18 mouse cellular contexts compared by ENCODE assay signal in the genomic region with DNA sequence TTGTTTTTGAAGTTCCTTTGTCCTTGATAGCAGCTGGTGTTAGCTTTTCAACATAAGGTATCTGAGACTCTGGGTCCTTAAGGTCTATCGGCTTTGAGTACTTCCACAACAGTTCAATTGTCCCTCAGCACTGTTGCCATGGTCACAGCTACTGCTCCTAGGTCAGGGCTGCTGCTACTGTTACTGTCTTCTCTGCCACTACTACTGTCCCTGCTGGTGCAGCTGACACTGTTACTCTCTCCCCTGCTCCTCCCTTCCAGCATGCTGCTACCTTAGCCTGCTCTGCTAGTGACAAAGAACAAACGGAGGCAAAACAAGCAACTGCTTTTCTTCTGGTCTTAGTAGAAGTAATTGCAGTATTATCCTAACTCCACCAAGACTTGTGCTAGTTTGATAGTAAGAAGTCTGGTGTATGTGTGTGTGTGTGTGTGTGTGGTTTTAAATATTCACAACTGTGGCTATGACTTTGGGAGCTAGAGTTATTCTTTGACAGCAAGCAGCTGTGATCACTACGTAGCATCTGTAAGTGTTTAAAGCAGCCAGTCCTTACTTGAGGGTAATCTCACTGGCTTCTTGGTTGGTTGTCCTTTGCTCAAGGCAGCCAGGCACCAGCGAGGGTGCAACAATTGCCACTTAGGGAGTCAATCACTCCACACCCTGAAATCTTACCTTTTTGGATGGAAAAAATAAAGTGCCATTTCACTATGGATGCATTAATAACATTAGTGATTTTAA.
"Had no signal": no experiment of that assay in that cellular context is flagged by ENCODE, and none has a peak within 500 bp of the region (broad histone marks: within the 10 kb centered on the region; RNA-seq: fewer than 3 reads in every experiment).

No protein-coding gene starts in this region.

- H3K4me2 ChIP-seq: limb, embryonic 13.5 days; liver, embryonic 13.5 days; midbrain, embryonic 12.5 days; midbrain, embryonic 15.5 days; neural tube, embryonic 12.5 days; neural tube, embryonic 15.5 days had no signal

- ATAC-seq: lung, postnatal 0 days; midbrain, embryonic 15.5 days had no signal

- H3K36me3 ChIP-seq: limb, embryonic 10.5 days; limb, embryonic 13.5 days; liver, embryonic 13.5 days; midbrain, embryonic 12.5 days; midbrain, embryonic 15.5 days; neural tube, embryonic 12.5 days; neural tube, embryonic 15.5 days had no signal

- H3K4me1 ChIP-seq: limb, embryonic 13.5 days; liver, embryonic 13.5 days; midbrain, embryonic 12.5 days; midbrain, embryonic 15.5 days; neural tube, embryonic 12.5 days; neural tube, embryonic 15.5 days had no signal

- H3K27ac ChIP-seq: kidney, postnatal 0 days; layer of hippocampus, adult 2 months; limb, embryonic 10.5 days; limb, embryonic 13.5 days; liver, embryonic 13.5 days; midbrain, embryonic 12.5 days; midbrain, embryonic 15.5 days; neural tube, embryonic 12.5 days; neural tube, embryonic 15.5 days had no signal

- H3K27me3 ChIP-seq: limb, embryonic 13.5 days; liver, embryonic 13.5 days; midbrain, embryonic 12.5 days; midbrain, embryonic 15.5 days; neural tube, embryonic 12.5 days; neural tube, embryonic 15.5 days had no signal

- H3K9ac ChIP-seq: limb, embryonic 13.5 days; liver, embryonic 13.5 days; midbrain, embryonic 12.5 days; midbrain, embryonic 15.5 days; neural tube, embryonic 12.5 days; neural tube, embryonic 15.5 days had no signal

- DNase-seq: kidney, adult 9 months; kidney, postnatal 25 days; layer of hippocampus, adult 9-11 months; liver, embryonic 13.5 days; lung, adult 2 months; lung, postnatal 36 days; right cerebral cortex, postnatal 14 days; thymus, adult 18-20 months; thymus, postnatal 36 days had no signal

- H3K4me3 ChIP-seq: layer of hippocampus, adult 2 months; limb, embryonic 10.5 days; limb, embryonic 13.5 days; liver, embryonic 13.5 days; midbrain, embryonic 12.5 days; midbrain, embryonic 15.5 days; neural tube, embryonic 12.5 days; neural tube, embryonic 15.5 days had no signal

- H3K9me3 ChIP-seq: limb, embryonic 10.5 days; limb, embryonic 13.5 days; liver, embryonic 13.5 days; midbrain, embryonic 12.5 days; midbrain, embryonic 15.5 days; neural tube, embryonic 12.5 days; neural tube, embryonic 15.5 days had no signal
